Mouse (Mus musculus) kidney, adult 2 months (tissue): Measurements from ENCODE around the gene Grcc10.

ENCODE experiments used
- CTCF ChIP-seq: fragments of 200-500 bp; conservative IDR thresholded peaks from 2 replicates; pipeline ENCODE4 v1.5.1; 2011; ENCODE audit warnings: low read depth, mild to moderate bottlenecking, control low read depth, low read length, moderate library complexity, mixed read lengths; ENCODE audit not compliant: insufficient read depth, insufficient read length
- POLR2A ChIP-seq: fragments of 200-500 bp; IDR thresholded peaks from one replicate; pipeline ENCODE4 v1.6.1; 2011; ENCODE audit warnings: low read depth, low read length, control low read depth

GRCm38 (mm10) chr6:124782436-124782835 lies 41.3 kb upstream of the Grcc10 start:
- no peak for TF ChIP-seq CTCF
- TF ChIP-seq POLR2A: no peak
